Mouse (Mus musculus): ENCODE data around the gene Dgkb. TPM values are rescaled to one million over a fixed set of nuclear protein-coding genes. Genes with fewer than 3 reads are reported as not detected.

The Dgkb gene
- polyA plus RNA-seq, 1 experiment from 2014 or later: 1.6 TPM

DNA sequence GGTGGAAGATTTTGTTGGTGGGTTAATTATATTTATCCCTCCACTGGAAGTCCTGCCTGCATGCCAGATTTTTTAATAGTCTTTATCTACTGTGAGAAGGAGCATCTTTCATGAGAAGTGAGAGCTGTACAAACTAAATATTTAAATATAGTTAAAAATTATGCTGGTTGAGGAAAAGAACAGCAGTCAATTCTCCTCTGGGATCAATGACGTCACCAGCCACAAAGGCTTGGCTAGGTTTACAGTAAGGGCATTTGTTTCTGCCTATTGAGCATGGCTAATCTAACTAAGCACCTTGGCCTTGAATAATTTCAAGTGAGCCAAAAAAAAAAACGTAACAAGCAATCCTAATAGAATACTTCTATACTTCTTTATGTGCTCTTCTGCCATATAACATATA, 554.1 kb downstream of the Dgkb start:
- no peaks in the 10 kb centered on the region for H3K36me3 ChIP-seq (ENCODE audit: control insufficient read depth, insufficient read depth, low read length)
- no peak for ATAC-seq (ENCODE audit: insufficient read depth, low FRiP score, low TSS enrichment)
- H3K4me1 ChIP-seq (ENCODE audit: control insufficient read depth, insufficient read depth, low read length): no peaks in the 10 kb centered on the region
- H3K4me2 ChIP-seq (ENCODE audit: low read depth): no peak overlapping the region
- no peak overlapping the region for H3K4me3 ChIP-seq (ENCODE audit: low read depth, low read length)
- no peak overlapping the region for H3K9ac ChIP-seq (ENCODE audit: low read length)
- WGBS: 79% methylated on average over 2 of the region's 2 CpGs
- H3K27ac ChIP-seq (ENCODE audit: low read depth, low read length): no peak overlapping the region
- H3K27me3 ChIP-seq (ENCODE audit: control insufficient read depth, insufficient read depth, low read length): no peaks in the 10 kb centered on the region
- no peaks in the 10 kb centered on the region for H3K9me3 ChIP-seq (ENCODE audit: control insufficient read depth, low read length)
- DNase-seq (ENCODE audit: low spot score): no peak

DNA sequence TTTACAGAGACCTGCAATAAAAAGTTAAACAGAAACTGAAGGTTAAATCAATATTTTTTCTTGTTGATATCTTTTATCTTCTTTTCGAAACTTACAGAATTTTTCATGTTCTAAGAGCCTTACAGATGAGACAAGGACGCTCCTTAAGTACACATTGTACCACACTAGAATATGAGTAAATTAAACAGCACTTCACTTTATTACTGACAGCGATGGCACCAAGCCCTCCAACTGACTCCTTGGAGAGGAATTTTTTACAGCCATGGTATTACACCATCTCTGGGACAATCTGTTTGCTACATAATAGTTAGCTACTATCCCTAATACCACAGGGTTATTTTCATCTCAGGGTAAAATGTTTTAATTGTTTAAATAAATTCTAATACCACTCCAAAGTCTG, 556.6 kb downstream of the Dgkb start:
- DNase-seq (ENCODE audit: low spot score): no peak
- 89% methylated on average over 3 of the region's 3 CpGs for WGBS
- Histone ChIP-seq H3K4me2 (ENCODE audit: low read depth) (no peak overlapping the region), H3K4me1 (ENCODE audit: control insufficient read depth, insufficient read depth, low read length) (no peaks in the 10 kb centered on the region), H3K9me3 (ENCODE audit: control insufficient read depth, low read length) (no peaks in the 10 kb centered on the region), H3K27me3 (ENCODE audit: control insufficient read depth, insufficient read depth, low read length) (no peaks in the 10 kb centered on the region), H3K27ac (ENCODE audit: low read depth, low read length) (no peak overlapping the region), H3K36me3 (ENCODE audit: control insufficient read depth, insufficient read depth, low read length) (no peaks in the 10 kb centered on the region), H3K9ac (ENCODE audit: low read length) (no peak overlapping the region), H3K4me3 (ENCODE audit: low read depth, low read length) (no peak overlapping the region)
- ATAC-seq (ENCODE audit: insufficient read depth, low FRiP score, low TSS enrichment): no peak

GRCm38 (mm10) chr12:38385942-38386341, 568.4 kb downstream of the Dgkb start:
- Histone ChIP-seq H3K9me3 (ENCODE audit: control insufficient read depth, low read length) (no peaks in the 10 kb centered on the region), H3K9ac (ENCODE audit: low read length) (no peak overlapping the region), H3K27ac (ENCODE audit: low read depth, low read length) (no peak overlapping the region), H3K4me2 (ENCODE audit: low read depth) (no peak overlapping the region), H3K4me1 (ENCODE audit: control insufficient read depth, insufficient read depth, low read length) (no peaks in the 10 kb centered on the region), H3K36me3 (ENCODE audit: control insufficient read depth, insufficient read depth, low read length) (no peaks in the 10 kb centered on the region), H3K27me3 (ENCODE audit: control insufficient read depth, insufficient read depth, low read length) (no peaks in the 10 kb centered on the region), H3K4me3 (ENCODE audit: low read depth, low read length) (no peak overlapping the region)
- ATAC-seq (ENCODE audit: insufficient read depth, low FRiP score, low TSS enrichment): no peak
- no peak for DNase-seq (ENCODE audit: low spot score)
- WGBS: 88% methylated on average over 6 of the region's 6 CpGs

GRCm38 (mm10) chr12:38386991-38387390, 569.5 kb downstream of the Dgkb start:
- Histone ChIP-seq H3K4me3 (ENCODE audit: low read depth, low read length) (no peak overlapping the region), H3K4me1 (ENCODE audit: control insufficient read depth, insufficient read depth, low read length) (no peaks in the 10 kb centered on the region), H3K9ac (ENCODE audit: low read length) (no peak overlapping the region), H3K4me2 (ENCODE audit: low read depth) (no peak overlapping the region), H3K27me3 (ENCODE audit: control insufficient read depth, insufficient read depth, low read length) (no peaks in the 10 kb centered on the region), H3K9me3 (ENCODE audit: control insufficient read depth, low read length) (no peaks in the 10 kb centered on the region), H3K36me3 (ENCODE audit: control insufficient read depth, insufficient read depth, low read length) (no peaks in the 10 kb centered on the region), H3K27ac (ENCODE audit: low read depth, low read length) (no peak overlapping the region)
- ATAC-seq (ENCODE audit: insufficient read depth, low FRiP score, low TSS enrichment) (no peak), DNase-seq (ENCODE audit: low spot score) (no peak)
- WGBS: 93% methylated on average over 1 of the region's 1 CpGs

DNA sequence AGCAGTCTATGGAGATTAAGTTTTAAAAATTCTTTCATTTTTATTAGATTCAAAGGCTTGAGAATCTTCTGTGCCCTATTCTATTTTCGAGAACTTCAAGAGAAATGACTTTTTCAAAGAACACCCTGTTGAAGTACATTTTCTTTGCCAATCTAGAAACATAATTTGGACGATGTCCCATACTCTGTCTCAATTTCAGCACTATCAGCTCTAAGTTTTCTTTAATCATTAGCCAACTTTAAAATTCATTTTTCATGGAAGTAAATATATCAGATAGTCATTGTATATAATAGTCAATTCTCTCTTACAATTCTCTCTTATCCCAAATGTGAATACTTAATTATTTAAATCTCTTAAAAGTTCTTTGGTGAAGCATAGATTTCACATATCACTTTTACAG, 570.1 kb downstream of the Dgkb start:
- no peaks in the 10 kb centered on the region for H3K9me3 ChIP-seq (ENCODE audit: control insufficient read depth, low read length)

GRCm38 (mm10) chr12:38388243-38388642, 570.7 kb downstream of the Dgkb start:
- no peaks in the 10 kb centered on the region for H3K9me3 ChIP-seq (ENCODE audit: control insufficient read depth, low read length)
- DNase-seq (ENCODE audit: low spot score) (no peak), ATAC-seq (ENCODE audit: insufficient read depth, low FRiP score, low TSS enrichment) (no peak)
- no peaks in the 10 kb centered on the region for H3K36me3 ChIP-seq (ENCODE audit: control insufficient read depth, insufficient read depth, low read length)
- 82% methylated on average over 5 of the region's 5 CpGs for WGBS
- no peaks in the 10 kb centered on the region for H3K4me1 ChIP-seq (ENCODE audit: control insufficient read depth, insufficient read depth, low read length)
- no peaks in the 10 kb centered on the region for H3K27me3 ChIP-seq (ENCODE audit: control insufficient read depth, insufficient read depth, low read length)
- H3K4me2 ChIP-seq (ENCODE audit: low read depth): no peak overlapping the region
- no peak overlapping the region for H3K4me3 ChIP-seq (ENCODE audit: low read depth, low read length)
- H3K27ac ChIP-seq (ENCODE audit: low read depth, low read length): no peak overlapping the region
- no peak overlapping the region for H3K9ac ChIP-seq (ENCODE audit: low read length)

More for the DNA sequence above, 570.1 kb downstream of the Dgkb start:
- no peaks in the 10 kb centered on the region for H3K36me3 ChIP-seq (ENCODE audit: control insufficient read depth, insufficient read depth, low read length)
- H3K27ac ChIP-seq (ENCODE audit: low read depth, low read length): no peak overlapping the region
- H3K4me1 ChIP-seq (ENCODE audit: control insufficient read depth, insufficient read depth, low read length): no peaks in the 10 kb centered on the region
- no peak overlapping the region for H3K4me2 ChIP-seq (ENCODE audit: low read depth)
- H3K27me3 ChIP-seq (ENCODE audit: control insufficient read depth, insufficient read depth, low read length): no peaks in the 10 kb centered on the region
- H3K4me3 ChIP-seq (ENCODE audit: low read depth, low read length): no peak overlapping the region
- 94% methylated on average over 2 of the region's 2 CpGs for WGBS
- no peak overlapping the region for H3K9ac ChIP-seq (ENCODE audit: low read length)
- no peak for DNase-seq (ENCODE audit: low spot score)
- no peak for ATAC-seq (ENCODE audit: insufficient read depth, low FRiP score, low TSS enrichment)

- Histone ChIP-seq H3K4me2 (ENCODE audit: low read depth) (no peak overlapping the region), H3K36me3 (ENCODE audit: control insufficient read depth, insufficient read depth, low read length) (no peaks in the 10 kb centered on the region), H3K9me3 (ENCODE audit: control insufficient read depth, low read length) (no peaks in the 10 kb centered on the region), H3K27ac (ENCODE audit: low read depth, low read length) (no peak overlapping the region), H3K4me3 (ENCODE audit: low read depth, low read length) (no peak overlapping the region), H3K4me1 (ENCODE audit: control insufficient read depth, insufficient read depth, low read length) (no peaks in the 10 kb centered on the region), H3K27me3 (ENCODE audit: control insufficient read depth, insufficient read depth, low read length) (no peaks in the 10 kb centered on the region), H3K9ac (ENCODE audit: low read length) (no peak overlapping the region)
- 69% methylated on average over 14 of the region's 14 CpGs for WGBS
- ATAC-seq (ENCODE audit: insufficient read depth, low FRiP score, low TSS enrichment): no peak
- no peak for DNase-seq (ENCODE audit: low spot score)
Measured at GRCm38 (mm10) chr12:38397754-38398312, 580.3 kb downstream of the Dgkb start.

GRCm38 (mm10) chr12:38400089-38400488, 582.6 kb downstream of the Dgkb start:
- H3K36me3 ChIP-seq (ENCODE audit: control insufficient read depth, insufficient read depth, low read length): no peaks in the 10 kb centered on the region
- no peaks in the 10 kb centered on the region for H3K9me3 ChIP-seq (ENCODE audit: control insufficient read depth, low read length)
- H3K4me3 ChIP-seq (ENCODE audit: low read depth, low read length): no peak overlapping the region
- WGBS: 81% methylated on average over 4 of the region's 4 CpGs
- H3K4me1 ChIP-seq (ENCODE audit: control insufficient read depth, insufficient read depth, low read length): no peaks in the 10 kb centered on the region
- H3K9ac ChIP-seq (ENCODE audit: low read length): no peak overlapping the region
- H3K4me2 ChIP-seq (ENCODE audit: low read depth): no peak overlapping the region
- no peak for DNase-seq (ENCODE audit: low spot score)
- no peaks in the 10 kb centered on the region for H3K27me3 ChIP-seq (ENCODE audit: control insufficient read depth, insufficient read depth, low read length)
- ATAC-seq (ENCODE audit: insufficient read depth, low FRiP score, low TSS enrichment): no peak
- no peak overlapping the region for H3K27ac ChIP-seq (ENCODE audit: low read depth, low read length)

GRCm38 (mm10) chr12:38435364-38436130, 618.0 kb downstream of the Dgkb start:
- no peaks in the 10 kb centered on the region for H3K27me3 ChIP-seq (ENCODE audit: control insufficient read depth, insufficient read depth, low read length)
- ATAC-seq (ENCODE audit: insufficient read depth, low FRiP score, low TSS enrichment): no peak
- no peak overlapping the region for H3K27ac ChIP-seq (ENCODE audit: low read depth, low read length)
- H3K36me3 ChIP-seq (ENCODE audit: control insufficient read depth, insufficient read depth, low read length): no peaks in the 10 kb centered on the region
- no peak overlapping the region for H3K4me2 ChIP-seq (ENCODE audit: low read depth)
- 57% methylated on average over 10 of the region's 10 CpGs for WGBS
- no peak overlapping the region for H3K4me3 ChIP-seq (ENCODE audit: low read depth, low read length)
- no peak for DNase-seq (ENCODE audit: low spot score)
- no peak overlapping the region for H3K9ac ChIP-seq (ENCODE audit: low read length)
- no peaks in the 10 kb centered on the region for H3K4me1 ChIP-seq (ENCODE audit: control insufficient read depth, insufficient read depth, low read length)
- no peaks in the 10 kb centered on the region for H3K9me3 ChIP-seq (ENCODE audit: control insufficient read depth, low read length)
